Mouse (Mus musculus) CH12.LX (cell line): ENCODE measurements at regions not wholly inside any gene's neighbourhood (a gene's known extent, or its start where the extent isn't known, plus 50 kb on each side); places are given as distances from the start of the nearest gene placed in this dataset.

Source experiments
- CHD2 ChIP-seq: IDR thresholded peaks from 2 replicates; pipeline ENCODE4 v1.6.1; 2011; ENCODE audit warnings: low read length, improper control_type of control experiment
- E2F4 ChIP-seq: IDR thresholded peaks from 2 replicates; pipeline ENCODE4 v1.6.1; 2011; ENCODE audit warnings: low read depth, low read length, improper control_type of control experiment; ENCODE audit not compliant: insufficient replicate concordance
- EP300 ChIP-seq: IDR thresholded peaks from 2 replicates; pipeline ENCODE4 v1.6.1; 2011; ENCODE audit warnings: low read length, improper control_type of control experiment
- GABPA ChIP-seq: IDR thresholded peaks from 2 replicates; pipeline ENCODE4 v1.6.1; 2012; ENCODE audit warnings: low read depth, low read length, improper control_type of control experiment, inconsistent platforms; ENCODE audit not compliant: insufficient replicate concordance
- MAFK ChIP-seq: IDR thresholded peaks from 2 replicates; pipeline ENCODE4 v1.6.1; 2011; ENCODE audit warnings: low read length, improper control_type of control experiment; ENCODE audit not compliant: insufficient replicate concordance

DNA sequence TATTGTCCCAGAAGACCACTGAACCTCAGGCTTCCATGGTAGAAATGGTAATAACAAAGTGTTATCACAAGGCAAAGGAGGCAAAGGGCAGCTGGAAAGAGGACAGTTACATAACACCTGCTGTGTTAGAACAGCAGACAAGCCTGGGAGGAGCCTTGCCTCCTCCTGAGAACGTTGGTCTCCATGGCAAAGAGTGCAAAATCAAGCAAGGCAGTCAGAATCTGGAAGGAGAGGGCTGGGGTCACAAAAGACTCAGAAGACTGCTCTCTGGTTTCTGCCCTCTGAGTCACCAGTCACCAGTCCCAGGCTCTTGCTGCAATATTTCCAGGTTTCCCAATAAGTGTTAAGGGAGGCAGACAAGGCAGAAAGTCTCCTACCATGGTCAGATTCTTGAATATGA lies 197.3 kb downstream of the Ibtk start:
- TF ChIP-seq E2F4: no peak
- no peak for TF ChIP-seq CHD2
- TF ChIP-seq EP300: no peak
- no peak for TF ChIP-seq GABPA
- no peak for TF ChIP-seq MAFK
